Mouse (Mus musculus) intestine, embryonic 15.5 days (tissue): Measurements from ENCODE around the gene Frmpd3. TPM values are rescaled to one million over a fixed set of nuclear protein-coding genes. Genes with fewer than 3 reads are reported as not detected.
"Not testable (repeated sequence)": the region's sequence is repeated elsewhere in the genome, so short reads cannot be mapped to it uniquely, and the experiment has no call there.

Experiments
- ATAC-seq: fragments of 200-750 bp; cut with Nextera tagmentation; 2 replicates; pipeline ENCODE4 v1.8.0; 2017; ENCODE audit warnings: moderate TSS enrichment, moderate library complexity
- H3K27ac ChIP-seq: fragments of 300-500 bp; sonication (generic); 2 replicates; pipeline ENCODE4 v1.5.1; 2015; ENCODE audit warnings: mild to moderate bottlenecking, inconsistent platforms
- H3K27me3 ChIP-seq: fragments of 300-500 bp; sonication (generic); replicated peaks from 2 replicates; pipeline ENCODE4 v1.6.1; 2015; ENCODE audit warnings: inconsistent platforms
- H3K36me3 ChIP-seq: fragments of 300-500 bp; sonication (generic); 2 replicates; pipeline ENCODE4 v1.6.1; 2015; ENCODE audit warnings: inconsistent platforms
- H3K4me1 ChIP-seq: fragments of 300-500 bp; sonication (generic); replicated peaks from 2 replicates; pipeline ENCODE4 v1.6.1; 2015; ENCODE audit warnings: inconsistent platforms
- H3K4me2 ChIP-seq: fragments of 300-500 bp; sonication (generic); replicated peaks from 2 replicates; pipeline ENCODE4 v1.6.1; 2015; ENCODE audit warnings: mild to moderate bottlenecking, inconsistent platforms
- H3K4me3 ChIP-seq: fragments of 300-500 bp; sonication (generic); replicated peaks from 2 replicates; pipeline ENCODE4 v1.5.1; 2015; ENCODE audit warnings: inconsistent platforms
- H3K9ac ChIP-seq: fragments of 300-500 bp; sonication (generic); 2 replicates; pipeline ENCODE4 v1.6.1; 2015; ENCODE audit warnings: inconsistent platforms
- H3K9me3 ChIP-seq: fragments of 300-500 bp; sonication (generic); 2 replicates; pipeline ENCODE4 v1.6.1; 2016; ENCODE audit warnings: inconsistent platforms
- WGBS: fragments of 180-500 bp; shearing (Covaris S2); methylation state at CpG from one replicate; pipeline ENCODE4 v1.1.7; 2015; 5-methylcytosine and 5-hydroxymethylcytosine counted together
- polyA plus RNA-seq: library from polyadenylated mRNA; unstranded; fragments of >200 nt; fragmentation: Nextera tagmentation; extraction: Ambion mirVana; gene quantifications from 2 replicates; pipeline ENCODE4 v1.2.1, GENCODE M21; 2015

The Frmpd3 gene
- polyA plus RNA-seq = 0.05 TPM in 1 of 2 replicates, not detected in the other

DNA sequence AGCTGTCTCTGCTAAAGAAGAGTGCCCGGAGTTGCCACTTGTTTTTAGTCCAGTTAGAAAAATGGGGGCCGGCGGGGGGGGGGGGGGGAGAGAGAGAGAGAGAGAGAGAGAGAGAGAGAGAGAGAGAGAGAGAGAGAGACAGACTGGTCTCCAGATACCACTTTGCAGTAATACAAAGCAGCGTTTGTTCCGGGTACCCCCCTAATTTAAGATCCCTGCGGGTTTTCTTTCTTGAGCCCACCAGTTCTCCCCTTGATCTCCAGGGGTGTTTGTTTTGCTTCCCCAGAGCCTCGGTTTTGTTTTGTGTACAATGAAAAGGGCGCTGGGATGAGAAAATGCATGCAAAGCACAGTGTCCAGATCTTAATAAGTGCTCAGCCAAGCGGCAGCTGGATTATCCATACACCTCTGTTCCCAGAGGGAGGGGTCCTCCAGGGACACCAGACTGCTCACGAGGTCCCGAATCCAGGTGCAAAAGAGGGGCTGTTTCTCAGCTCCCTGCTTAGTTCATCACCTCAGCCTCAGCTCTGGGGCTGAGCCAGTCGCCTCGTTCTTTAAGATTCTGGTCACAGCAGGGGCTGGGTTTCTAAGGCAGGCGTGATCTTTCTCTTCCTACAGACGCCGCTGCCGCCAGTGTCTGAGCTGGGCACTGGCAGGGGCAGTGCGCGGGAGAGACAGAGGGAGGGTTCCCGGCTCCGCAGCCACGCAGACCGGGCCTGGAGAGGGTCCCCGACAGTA, at the start of gene Frmpd3:
Gene Frmpd3 (plus strand): TSS at position 608 of the 737 bp plus-strand sequence.
- ATAC-seq = peak; percentile 25; the same call in 1 of the 2 replicates
- no peaks in the 10 kb centered on the region for H3K4me1 ChIP-seq
- H3K27ac ChIP-seq = no peak within 1 kb of the TSS
- peak within 1 kb of the TSS; percentile 34 for H3K4me3 ChIP-seq
- H3K4me2 ChIP-seq = peak within 1 kb of the TSS; percentile 72
- H3K9me3 ChIP-seq = no peaks in the 10 kb centered on the region
- H3K36me3 ChIP-seq = no peaks in the 10 kb centered on the region
- peak within 1 kb of the TSS; percentile 30; the same call in 1 of the 2 replicates for H3K9ac ChIP-seq
- H3K27me3 ChIP-seq = peaks cover 35% of the 10 kb centered on the region
- WGBS = 26% methylated on average over 23 of the region's 24 CpGs

DNA sequence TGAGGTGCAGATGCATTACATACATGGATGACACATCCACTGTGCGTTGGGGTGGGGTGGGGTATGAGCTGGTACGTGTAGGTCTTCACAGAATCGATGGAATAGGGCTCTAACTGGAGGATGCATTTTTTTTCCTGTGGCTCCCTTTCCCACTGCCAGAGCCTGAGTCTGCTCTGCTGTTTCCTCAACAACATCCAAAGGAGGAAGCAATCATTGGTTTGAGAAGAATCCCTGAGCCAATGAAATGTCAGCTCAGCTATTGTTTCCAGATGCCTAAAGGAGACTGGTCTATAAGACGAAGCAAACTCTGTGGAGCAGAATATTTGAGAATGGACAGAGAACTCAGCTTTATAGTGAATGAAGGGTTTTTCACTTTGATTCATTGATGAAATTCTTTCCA, 38.3 kb upstream of the Frmpd3 start:
- ATAC-seq = no peak
- 71% methylated on average over 4 of the region's 4 CpGs for WGBS

DNA sequence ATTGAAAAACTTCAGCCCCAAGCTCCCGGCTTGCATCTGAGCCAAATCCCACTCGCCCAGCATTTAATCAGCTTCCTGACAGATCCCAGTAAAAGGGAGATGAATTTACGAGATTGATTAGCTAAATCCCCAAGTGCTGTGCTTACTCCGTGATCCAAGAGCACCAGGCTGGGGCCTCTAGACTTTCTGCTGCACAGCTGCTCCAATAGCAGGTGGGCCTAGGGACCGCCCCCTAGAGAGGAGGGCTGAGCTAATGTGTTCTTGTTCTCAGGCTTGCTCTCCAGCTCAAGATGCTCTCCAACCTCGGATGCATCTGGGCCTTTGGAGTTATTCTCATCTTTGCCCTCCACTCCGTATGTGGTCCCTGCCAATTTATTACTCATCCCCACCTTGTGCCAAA, 36.4 kb upstream of the Frmpd3 start:
- no peaks in the 10 kb centered on the region for H3K9me3 ChIP-seq
- no peak overlapping the region for H3K4me3 ChIP-seq

More for the DNA sequence above, 38.3 kb upstream of the Frmpd3 start:
- Histone ChIP-seq H3K4me1 (no peaks in the 10 kb centered on the region), H3K27ac (no peak overlapping the region), H3K27me3 (peaks cover 6% of the 10 kb centered on the region; the same call in 1 of the 2 replicates), H3K4me2 (no peak overlapping the region), H3K9me3 (no peaks in the 10 kb centered on the region), H3K9ac (no peak overlapping the region), H3K36me3 (no peaks in the 10 kb centered on the region), H3K4me3 (no peak overlapping the region)

DNA sequence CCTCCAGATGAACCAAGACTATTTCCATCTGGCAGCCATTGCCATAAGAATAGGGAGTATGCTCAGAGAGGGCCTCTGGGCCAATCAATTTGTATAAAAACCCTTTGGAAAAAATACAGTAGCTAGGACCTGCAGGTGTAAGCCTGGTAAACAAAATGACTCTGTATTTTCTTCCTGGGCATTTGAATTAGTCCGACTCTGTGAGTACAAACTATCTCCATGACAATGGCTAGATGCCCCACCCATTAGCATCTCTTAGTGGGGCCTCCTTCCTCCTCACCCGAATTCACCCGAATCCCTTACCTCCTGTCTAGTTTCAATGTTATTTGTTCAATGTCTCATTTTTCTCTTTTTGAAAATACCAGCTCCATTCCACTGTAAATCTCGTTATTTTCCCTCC, 24.1 kb upstream of the Frmpd3 start:
- Histone ChIP-seq H3K27me3 (no peaks in the 10 kb centered on the region), H3K27ac (no peak overlapping the region), H3K4me2 (no peak overlapping the region), H3K9ac (no peak overlapping the region), H3K4me1 (no peaks in the 10 kb centered on the region), H3K4me3 (no peak overlapping the region), H3K9me3 (no peaks in the 10 kb centered on the region), H3K36me3 (no peaks in the 10 kb centered on the region)
- no peak for ATAC-seq
- 78% methylated on average over 4 of the region's 4 CpGs for WGBS

More for the DNA sequence above, 36.4 kb upstream of the Frmpd3 start:
- H3K4me1 ChIP-seq = no peaks in the 10 kb centered on the region
- H3K27me3 ChIP-seq = peaks cover 6% of the 10 kb centered on the region; the same call in 1 of the 2 replicates
- H3K9ac ChIP-seq = no peak overlapping the region
- no peak for ATAC-seq
- WGBS = 54% methylated on average over 7 of the region's 7 CpGs
- no peak overlapping the region for H3K27ac ChIP-seq
- H3K36me3 ChIP-seq = no peaks in the 10 kb centered on the region
- H3K4me2 ChIP-seq = no peak overlapping the region

DNA sequence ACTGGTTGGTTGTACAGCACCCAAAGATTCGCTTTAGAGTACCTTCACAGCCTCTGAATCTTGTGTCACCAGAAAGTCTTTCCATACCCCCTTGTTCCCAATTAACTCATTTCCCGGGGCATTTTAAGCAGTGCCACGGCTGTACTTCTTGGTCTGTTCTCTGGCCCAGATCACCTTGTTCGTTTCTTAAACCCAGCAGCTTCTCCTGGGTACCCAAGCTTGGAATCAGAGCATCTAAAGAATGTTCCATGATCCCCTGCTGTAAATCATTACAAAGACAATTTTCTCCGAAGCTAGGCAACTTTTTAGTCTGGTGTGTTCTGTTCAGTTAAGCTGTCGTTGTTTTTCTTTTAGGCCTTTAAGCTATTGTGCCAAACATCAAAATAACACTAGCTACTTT, 22.9 kb upstream of the Frmpd3 start:
- H3K27me3 ChIP-seq = no peaks in the 10 kb centered on the region
- no peak overlapping the region for H3K9ac ChIP-seq
- no peak for ATAC-seq
- no peaks in the 10 kb centered on the region for H3K36me3 ChIP-seq
- no peak overlapping the region for H3K27ac ChIP-seq
- no peaks in the 10 kb centered on the region for H3K9me3 ChIP-seq
- WGBS = 74% methylated on average over 6 of the region's 6 CpGs
- H3K4me2 ChIP-seq = no peak overlapping the region
- no peak overlapping the region for H3K4me3 ChIP-seq
- H3K4me1 ChIP-seq = no peaks in the 10 kb centered on the region

DNA sequence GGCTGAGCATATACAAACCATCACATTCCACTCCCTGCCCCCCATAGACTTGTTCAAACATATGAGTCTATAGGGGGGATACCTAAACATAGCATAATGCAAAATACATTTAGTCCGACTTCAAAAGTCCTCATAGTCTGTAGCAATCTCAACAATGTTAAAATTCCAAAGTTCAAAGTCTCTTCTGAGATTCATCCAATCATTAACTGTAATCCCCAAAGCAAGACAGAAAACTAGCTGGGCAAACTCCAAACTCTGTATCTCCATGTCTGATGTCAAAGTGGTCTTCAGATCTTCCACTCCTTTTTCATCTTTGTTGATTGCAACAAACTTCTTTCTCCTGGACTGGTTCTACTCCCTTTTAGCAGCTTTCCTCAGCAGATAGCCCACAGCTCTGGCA, 21.4 kb upstream of the Frmpd3 start:
- not testable (repeated sequence) for H3K4me1 ChIP-seq, H3K4me3 ChIP-seq, H3K27me3 ChIP-seq, ATAC-seq, H3K9me3 ChIP-seq, H3K9ac ChIP-seq, H3K4me2 ChIP-seq, H3K36me3 ChIP-seq, H3K27ac ChIP-seq
- WGBS = 94% methylated on average over 1 of the region's 1 CpGs

DNA sequence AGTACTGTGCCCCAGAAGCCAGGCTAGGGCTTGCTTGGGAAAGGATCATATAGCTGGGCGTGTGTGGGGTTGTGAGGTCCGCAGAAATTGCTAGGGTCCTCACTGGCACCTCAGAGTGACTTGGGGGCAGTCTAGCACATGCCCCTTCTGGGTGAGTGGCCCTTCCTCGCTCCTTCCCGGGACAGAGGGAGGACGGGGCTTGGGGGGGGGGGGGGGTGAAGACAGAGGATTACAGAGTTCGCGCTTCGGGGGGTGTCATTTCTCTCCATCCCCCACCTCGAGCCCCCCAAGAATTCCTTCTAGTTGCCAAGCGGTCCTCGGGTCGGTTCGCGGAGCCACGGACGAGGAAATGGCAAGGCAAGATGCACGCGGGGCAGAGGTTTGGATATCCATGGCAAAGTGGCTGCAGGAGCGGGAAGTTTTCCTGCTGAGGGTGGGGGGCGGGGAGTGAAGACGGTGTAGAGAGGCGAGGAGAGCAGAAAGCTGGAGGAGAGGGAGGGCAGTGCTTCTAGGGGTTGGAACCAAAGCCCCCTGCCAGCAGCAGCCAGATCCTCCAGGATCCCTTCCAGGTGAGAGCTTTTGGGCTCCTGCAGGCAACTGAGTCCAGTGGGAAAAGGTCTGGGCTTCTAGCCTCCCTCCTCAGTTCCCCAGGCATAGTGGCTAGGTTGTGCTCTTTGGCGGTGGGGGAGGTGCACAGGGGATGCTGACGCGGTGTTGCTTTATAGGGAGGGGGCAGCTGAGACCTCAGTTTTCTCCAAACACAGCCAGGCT, 515 bp downstream of the Frmpd3 start:
- Histone ChIP-seq H3K4me3 (peak overlapping the region; percentile 34), H3K36me3 (no peaks in the 10 kb centered on the region), H3K9me3 (no peaks in the 10 kb centered on the region), H3K27ac (no peak overlapping the region), H3K9ac (peak overlapping the region; percentile 30; the same call in 1 of the 2 replicates), H3K4me1 (no peaks in the 10 kb centered on the region), H3K27me3 (peaks cover 35% of the 10 kb centered on the region), H3K4me2 (peak overlapping the region; percentile 72)
- 25% methylated on average over 25 of the region's 25 CpGs for WGBS
- no peak for ATAC-seq

DNA sequence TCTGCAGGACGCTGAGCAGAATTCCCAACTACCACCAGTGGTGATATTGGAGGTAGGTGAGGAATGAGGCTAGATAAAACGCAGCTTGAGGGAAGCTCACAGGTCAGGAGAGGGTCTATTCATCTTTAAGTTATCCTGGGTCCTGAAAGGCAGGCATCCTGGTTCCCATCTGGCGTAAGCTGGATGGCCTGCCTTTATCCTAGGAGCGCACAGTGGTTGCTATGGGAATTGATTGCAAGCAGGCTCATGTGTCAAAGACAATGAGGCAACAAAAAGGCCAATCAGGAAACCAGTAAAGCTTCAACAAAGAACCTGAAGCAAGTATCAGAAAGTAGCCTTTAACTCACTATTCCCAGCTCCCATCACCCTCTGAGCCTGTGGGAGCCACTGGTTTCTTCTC, 33.6 kb downstream of the Frmpd3 start:
- 0 out of 2 replicates have a peak, but pooled peaks cover 3% of the 10 kb centered on the region for H3K27me3 ChIP-seq

DNA sequence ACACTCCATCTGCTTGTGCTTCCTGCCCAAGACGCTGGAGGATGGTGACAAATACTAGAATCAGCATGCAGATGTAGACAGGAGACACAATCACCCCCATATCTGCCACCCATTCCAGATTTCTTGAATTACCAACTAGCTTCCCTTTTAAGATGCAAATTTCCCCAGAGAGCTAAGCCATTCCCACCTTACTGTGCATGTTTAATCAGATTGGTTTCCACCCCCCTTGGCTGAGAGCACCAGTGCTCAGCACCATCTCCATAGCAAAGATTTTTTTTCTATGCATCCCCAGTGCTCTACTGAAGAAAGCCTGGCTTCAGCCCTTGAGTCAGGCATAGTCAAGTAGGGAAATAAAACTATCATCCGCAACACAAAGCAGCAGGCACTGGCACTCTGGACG, 57.9 kb downstream of the Frmpd3 start:
- Histone ChIP-seq H3K9me3 (no peaks in the 10 kb centered on the region), H3K27me3 (no peaks in the 10 kb centered on the region), H3K9ac (no peak overlapping the region), H3K4me1 (no peaks in the 10 kb centered on the region), H3K27ac (no peak overlapping the region), H3K4me3 (no peak overlapping the region), H3K4me2 (no peak overlapping the region), H3K36me3 (no peaks in the 10 kb centered on the region)
- 56% methylated on average over 3 of the region's 3 CpGs for WGBS
- no peak for ATAC-seq

More for the DNA sequence above, 33.6 kb downstream of the Frmpd3 start:
- Histone ChIP-seq H3K27ac (no peak overlapping the region), H3K4me2 (no peak overlapping the region), H3K9ac (no peak overlapping the region), H3K9me3 (no peaks in the 10 kb centered on the region), H3K36me3 (no peaks in the 10 kb centered on the region), H3K4me3 (no peak overlapping the region), H3K4me1 (no peaks in the 10 kb centered on the region)
- 38% methylated on average over 4 of the region's 4 CpGs for WGBS
- no peak for ATAC-seq

DNA sequence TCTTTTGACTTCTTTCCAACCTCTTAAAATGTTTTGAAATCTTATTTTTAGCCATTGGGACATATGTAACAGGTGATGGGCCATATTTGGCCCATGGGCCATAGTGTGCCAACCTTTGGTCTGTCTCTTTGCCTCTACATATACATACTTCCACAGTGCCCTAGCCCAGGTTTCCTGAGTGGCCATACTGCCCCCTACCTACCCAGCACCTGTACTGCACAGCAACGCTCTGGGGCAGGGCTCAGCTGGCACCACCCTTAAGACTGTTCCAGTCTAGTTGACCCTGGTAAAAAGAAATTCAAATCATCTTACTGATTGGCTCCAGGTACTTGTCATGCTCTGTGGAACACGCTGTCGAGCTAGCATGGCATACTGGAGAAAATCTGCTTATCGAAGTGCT, 60.8 kb downstream of the Frmpd3 start:
- no peak overlapping the region for H3K4me2 ChIP-seq
- no peak overlapping the region for H3K27ac ChIP-seq
- no peaks in the 10 kb centered on the region for H3K36me3 ChIP-seq
- no peak overlapping the region for H3K4me3 ChIP-seq
- H3K9me3 ChIP-seq = no peaks in the 10 kb centered on the region
- WGBS = 51% methylated on average over 4 of the region's 4 CpGs
- no peaks in the 10 kb centered on the region for H3K4me1 ChIP-seq
- no peaks in the 10 kb centered on the region for H3K27me3 ChIP-seq
- ATAC-seq = no peak
- H3K9ac ChIP-seq = no peak overlapping the region

DNA sequence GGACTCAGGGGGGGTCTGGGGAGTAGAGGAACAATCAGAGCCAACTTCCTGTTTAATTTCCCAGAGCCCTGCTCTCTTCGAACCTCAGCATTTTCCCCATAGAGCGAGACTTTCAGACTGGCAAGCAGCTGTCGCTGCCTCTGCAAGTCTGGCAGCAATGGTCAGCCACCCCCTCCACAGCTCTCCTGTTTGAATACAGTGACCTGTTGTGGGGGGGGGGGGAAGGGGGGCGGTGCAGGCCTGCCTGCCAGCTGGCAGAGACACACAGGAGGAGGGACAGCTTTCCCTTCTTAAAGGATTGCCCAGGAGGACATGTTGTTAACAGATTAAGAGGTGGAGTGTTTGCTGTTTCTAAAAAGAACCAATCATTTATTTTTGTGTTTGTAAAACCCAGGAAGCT, 64.0 kb downstream of the Frmpd3 start:
- H3K27ac ChIP-seq = no peak overlapping the region
- no peaks in the 10 kb centered on the region for H3K27me3 ChIP-seq
- H3K36me3 ChIP-seq = no peaks in the 10 kb centered on the region
- H3K9ac ChIP-seq = no peak overlapping the region
- peak; percentile 45 for ATAC-seq
- no peaks in the 10 kb centered on the region for H3K9me3 ChIP-seq
- H3K4me2 ChIP-seq = no peak overlapping the region
- no peak overlapping the region for H3K4me3 ChIP-seq
- H3K4me1 ChIP-seq = no peaks in the 10 kb centered on the region
- WGBS = 24% methylated on average over 4 of the region's 4 CpGs

DNA sequence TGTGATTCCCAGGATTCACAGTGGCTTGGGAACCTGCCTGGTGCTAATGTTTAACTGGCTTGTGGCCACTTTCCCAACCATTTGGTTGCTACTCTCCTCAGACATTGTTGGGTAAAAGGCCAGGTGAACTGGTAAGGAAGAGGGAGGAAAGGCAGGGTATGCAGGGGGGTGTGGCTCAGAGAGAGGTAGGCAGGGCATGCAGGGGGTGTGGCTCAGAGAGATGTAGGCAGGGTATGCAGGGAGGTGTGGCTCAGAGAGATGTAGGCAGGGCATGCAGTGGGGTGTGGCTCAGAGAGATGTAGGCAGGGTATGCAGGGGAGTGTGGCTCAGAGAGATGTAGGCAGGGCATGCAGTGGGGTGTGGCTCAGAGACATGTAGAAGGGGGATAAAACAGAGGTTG, 64.4 kb downstream of the Frmpd3 start:
- Histone ChIP-seq H3K4me3 (no peak overlapping the region), H3K36me3 (no peaks in the 10 kb centered on the region), H3K9me3 (no peaks in the 10 kb centered on the region), H3K9ac (no peak overlapping the region), H3K4me1 (no peaks in the 10 kb centered on the region), H3K27ac (no peak overlapping the region), H3K4me2 (no peak overlapping the region), H3K27me3 (no peaks in the 10 kb centered on the region)
- peak; percentile 71; the same call in 1 of the 2 replicates for ATAC-seq
